Mouse (Mus musculus) brain, embryonic 14.5 days (tissue): ENCODE results near the gene Tapbpl.

ENCODE experiments used
- CTCF ChIP-seq: fragments of 200-500 bp; IDR thresholded peaks from 2 replicates; pipeline ENCODE4 v1.5.1; 2012; ENCODE audit warnings: inconsistent platforms, mild to moderate bottlenecking, moderate library complexity, borderline replicate concordance; ENCODE audit not compliant: insufficient read depth, insufficient read length; ENCODE audit errors: extremely low read depth
- POLR2A ChIP-seq: fragments of 200-500 bp; IDR thresholded peaks from 2 replicates; pipeline ENCODE4 v1.6.1; 2012; ENCODE audit warnings: mild to moderate bottlenecking, inconsistent platforms, borderline replicate concordance; ENCODE audit not compliant: poor library complexity, insufficient read depth, insufficient read length, severe bottlenecking; ENCODE audit errors: extremely low read depth

GRCm38 (mm10) chr6:125232045-125232437, 381 bp upstream of the Tapbpl start:
- TF ChIP-seq CTCF = no peak
- TF ChIP-seq POLR2A = no peak
